Mouse (Mus musculus): ENCODE measurements around the gene Eefsec.

Gene Eefsec

DNA sequence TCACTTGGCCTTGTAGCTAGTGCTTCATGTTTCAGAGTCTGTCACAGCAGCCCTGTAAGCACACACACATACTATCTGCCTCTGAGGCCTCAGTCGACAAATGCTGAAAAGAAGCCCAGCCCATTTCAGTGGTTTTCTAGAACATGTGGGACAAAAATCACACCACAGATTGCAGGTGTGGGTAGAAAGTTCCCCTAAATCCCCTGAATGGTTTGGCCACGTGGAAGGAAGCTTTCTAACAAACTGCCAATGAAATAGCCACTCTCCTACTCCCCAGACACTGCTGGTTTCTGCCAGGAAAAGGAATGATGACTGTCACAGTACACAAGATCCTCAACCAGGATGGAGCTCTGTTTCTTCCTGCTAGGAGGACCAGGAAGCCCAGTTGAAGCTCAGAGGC lies 33.7 kb downstream of the Eefsec start:
- no peak for DNase-seq

- no peak for DNase-seq
Observed at GRCm38 (mm10) chr6:88409492-88409891, 36.8 kb downstream of the Eefsec start.

DNA sequence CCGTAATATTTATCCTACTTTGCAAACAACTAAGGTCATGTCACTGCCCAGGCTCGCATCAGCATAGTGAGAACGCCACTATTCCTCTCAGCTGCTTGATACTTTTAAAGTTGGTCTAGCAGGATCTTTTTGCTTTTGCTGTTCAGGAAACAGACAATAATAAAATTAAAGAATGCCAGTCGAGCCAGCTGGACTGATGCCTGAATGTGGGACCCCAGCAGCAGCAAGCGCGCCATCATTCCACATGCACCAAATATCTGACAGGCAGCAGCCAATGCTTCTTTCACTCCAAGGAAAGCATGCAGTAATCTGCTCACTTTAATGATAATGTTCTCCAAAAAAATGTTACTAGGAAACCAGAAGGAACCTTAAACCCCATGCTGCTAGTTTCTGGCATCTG lies 45.9 kb downstream of the Eefsec start:
- no peak for DNase-seq

GRCm38 (mm10) chr6:88397985-88398384 lies 48.4 kb downstream of the Eefsec start:
- DNase-seq: no peak

- no peak for DNase-seq
Observed at GRCm38 (mm10) chr6:88388946-88389345, 57.4 kb downstream of the Eefsec start.

DNA sequence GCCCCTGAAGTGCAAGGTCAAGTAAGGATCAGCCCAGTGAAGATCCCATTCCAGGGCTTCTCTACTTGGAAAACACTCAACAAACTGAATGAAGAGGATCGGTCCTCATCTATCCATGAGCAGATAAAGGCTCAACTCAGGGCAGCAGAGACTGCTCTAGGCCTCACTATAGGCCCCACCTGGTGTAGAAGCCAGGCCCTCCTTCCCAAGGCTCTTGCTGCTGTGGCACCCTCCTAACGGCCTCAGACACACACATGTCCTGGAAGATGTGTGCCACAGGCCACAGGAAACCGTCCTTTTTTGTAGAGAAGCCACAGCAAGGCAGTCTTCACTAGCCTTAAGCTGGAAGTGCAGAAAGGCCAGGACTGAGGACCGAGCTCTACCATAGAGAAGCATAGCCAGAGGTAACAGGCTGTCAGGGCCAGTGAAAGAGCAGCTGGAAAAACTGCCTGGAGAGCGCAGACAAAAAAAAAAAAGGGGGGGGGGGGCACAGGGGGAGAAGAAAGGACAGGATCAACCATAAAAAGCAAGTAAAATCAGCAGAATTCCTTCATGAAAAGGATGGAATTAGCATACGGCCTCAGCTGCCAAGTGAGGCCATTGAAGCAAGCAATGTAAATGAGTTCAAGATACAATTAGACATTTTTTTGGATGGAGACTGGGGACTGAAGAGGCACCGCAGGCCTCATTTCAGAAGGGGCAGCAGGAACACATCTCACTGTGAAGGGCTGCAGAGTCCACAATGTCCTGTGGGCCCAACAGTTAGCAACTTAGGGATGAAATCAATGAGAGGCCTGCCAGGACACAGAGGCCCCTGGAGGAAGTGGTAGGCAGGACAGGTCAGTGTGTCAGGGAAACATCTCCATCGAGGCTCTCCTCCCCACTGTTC lies 58.3 kb downstream of the Eefsec start:
- DNase-seq: no peak

- DNase-seq: no peak
Observed at GRCm38 (mm10) chr6:88384420-88385053, 61.8 kb downstream of the Eefsec start.

DNA sequence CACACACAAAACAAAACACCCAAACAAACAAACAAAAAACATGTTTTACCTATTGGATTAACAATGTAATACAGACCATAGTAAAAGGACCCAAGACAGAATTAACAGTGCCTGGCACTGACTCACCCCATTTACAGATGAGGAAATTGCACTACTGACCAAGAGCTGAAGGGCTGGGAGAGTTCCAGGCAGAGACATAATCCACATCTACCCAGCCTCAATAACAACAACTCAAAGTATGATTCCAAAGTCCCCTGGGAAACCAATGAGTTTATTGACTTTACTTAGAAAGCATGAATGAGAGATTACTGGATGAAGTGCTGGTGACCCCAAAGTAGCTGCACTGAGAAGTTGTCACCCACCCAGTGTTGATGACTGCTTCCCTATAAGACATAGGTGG lies 62.6 kb downstream of the Eefsec start:
- no peak for DNase-seq

GRCm38 (mm10) chr6:88379756-88380155 lies 66.6 kb downstream of the Eefsec start:
- DNase-seq: no peak

- DNase-seq: no peak
Observed at GRCm38 (mm10) chr6:88378829-88379228, 67.5 kb downstream of the Eefsec start.

GRCm38 (mm10) chr6:88374247-88374646 lies 72.1 kb downstream of the Eefsec start:
- DNase-seq: no peak

GRCm38 (mm10) chr6:88369851-88370635 lies 76.3 kb downstream of the Eefsec start:
- no peak for DNase-seq

DNA sequence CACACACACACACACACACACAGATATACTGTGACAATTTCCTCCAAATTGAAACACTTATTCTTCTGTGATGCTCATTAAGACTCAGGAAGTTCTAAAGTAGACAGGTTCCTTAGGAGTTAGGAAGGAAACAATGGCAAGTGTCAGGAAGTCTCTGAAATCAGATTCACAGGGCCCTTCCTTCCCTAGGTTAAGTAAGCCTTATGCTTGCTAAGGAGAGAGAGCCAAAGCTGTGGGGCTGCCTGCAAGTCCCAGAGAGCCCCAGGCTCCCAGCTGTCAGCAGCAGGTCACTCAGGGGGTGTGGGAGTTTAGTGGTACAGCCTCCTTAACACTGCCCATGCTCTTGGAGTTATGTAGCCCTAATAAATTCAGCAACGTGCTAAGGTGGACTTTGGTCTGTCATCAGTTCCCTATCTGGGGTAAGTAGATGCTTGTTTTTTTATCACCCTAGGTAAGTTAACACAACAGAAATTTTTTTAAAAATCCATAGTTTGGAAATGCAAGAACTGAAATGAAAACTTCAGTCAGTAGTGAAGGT lies 82.8 kb downstream of the Eefsec start:
- DNase-seq: no peak

DNA sequence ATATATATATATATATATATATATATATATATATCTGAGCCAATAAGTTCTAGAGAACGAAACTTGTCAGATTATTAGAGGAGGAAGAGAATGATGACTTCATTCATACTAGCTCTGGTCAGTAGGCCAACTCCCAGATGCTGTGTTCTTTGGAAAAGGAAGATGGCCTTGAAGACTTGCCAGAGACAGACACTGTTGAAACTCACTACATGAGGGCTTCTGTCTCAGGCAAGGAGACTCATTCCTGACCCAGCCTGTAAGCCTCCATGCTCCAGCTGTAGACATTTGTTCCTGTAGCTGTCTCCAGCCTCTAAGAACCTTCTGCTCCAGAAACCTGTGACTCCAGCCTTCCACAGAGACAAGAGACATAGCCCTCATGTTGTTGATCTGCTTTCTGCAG lies 85.2 kb downstream of the Eefsec start:
- no peak for DNase-seq

- DNase-seq: no peak
Observed at GRCm38 (mm10) chr6:88358210-88358609, 88.1 kb downstream of the Eefsec start.

DNA sequence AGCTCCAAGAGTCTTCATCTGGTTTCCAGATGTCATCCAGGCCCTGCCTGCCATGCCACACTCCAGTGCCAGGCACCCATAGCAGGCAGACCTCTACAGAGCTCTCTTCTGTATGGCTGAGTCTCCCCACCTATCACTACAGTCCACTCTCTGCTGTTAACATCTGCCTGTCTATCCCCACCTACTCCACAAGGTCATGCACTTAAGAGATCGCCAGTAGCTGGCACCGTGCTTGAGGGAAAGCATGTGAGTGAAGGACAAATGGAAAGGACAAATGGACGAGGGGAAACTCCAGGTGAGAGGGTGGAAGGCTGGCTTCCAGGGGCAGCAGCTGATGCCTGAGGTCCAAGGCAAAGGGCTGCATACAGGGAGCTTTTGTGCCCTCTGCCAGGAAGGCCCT lies 90.5 kb downstream of the Eefsec start:
- no peak for DNase-seq

- no peak for DNase-seq
Observed at GRCm38 (mm10) chr6:88352541-88352940, 93.8 kb downstream of the Eefsec start.

DNA sequence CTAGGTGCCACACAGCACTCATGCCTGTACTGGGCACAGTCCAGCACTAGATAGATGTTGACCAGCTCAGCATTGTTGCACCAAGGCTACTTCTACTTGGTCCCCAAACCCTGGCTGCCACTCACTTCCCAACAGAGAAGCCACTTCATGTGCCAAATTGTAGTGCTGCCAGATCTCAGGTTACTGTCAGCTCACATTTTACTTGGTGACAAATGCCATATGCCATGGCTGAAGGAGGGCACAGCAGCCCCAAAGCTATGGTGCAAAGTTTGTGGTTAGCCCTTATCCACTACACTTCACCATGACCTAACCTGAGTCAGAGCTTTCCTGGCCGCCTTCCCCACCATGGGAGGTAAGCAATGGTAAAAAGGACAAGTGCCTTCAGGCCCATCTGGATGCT lies 99.6 kb downstream of the Eefsec start:
- DNase-seq: peak; percentile 83

GRCm38 (mm10) chr6:88345311-88345710 lies 101.0 kb downstream of the Eefsec start:
- peak; percentile 70 for DNase-seq

DNA sequence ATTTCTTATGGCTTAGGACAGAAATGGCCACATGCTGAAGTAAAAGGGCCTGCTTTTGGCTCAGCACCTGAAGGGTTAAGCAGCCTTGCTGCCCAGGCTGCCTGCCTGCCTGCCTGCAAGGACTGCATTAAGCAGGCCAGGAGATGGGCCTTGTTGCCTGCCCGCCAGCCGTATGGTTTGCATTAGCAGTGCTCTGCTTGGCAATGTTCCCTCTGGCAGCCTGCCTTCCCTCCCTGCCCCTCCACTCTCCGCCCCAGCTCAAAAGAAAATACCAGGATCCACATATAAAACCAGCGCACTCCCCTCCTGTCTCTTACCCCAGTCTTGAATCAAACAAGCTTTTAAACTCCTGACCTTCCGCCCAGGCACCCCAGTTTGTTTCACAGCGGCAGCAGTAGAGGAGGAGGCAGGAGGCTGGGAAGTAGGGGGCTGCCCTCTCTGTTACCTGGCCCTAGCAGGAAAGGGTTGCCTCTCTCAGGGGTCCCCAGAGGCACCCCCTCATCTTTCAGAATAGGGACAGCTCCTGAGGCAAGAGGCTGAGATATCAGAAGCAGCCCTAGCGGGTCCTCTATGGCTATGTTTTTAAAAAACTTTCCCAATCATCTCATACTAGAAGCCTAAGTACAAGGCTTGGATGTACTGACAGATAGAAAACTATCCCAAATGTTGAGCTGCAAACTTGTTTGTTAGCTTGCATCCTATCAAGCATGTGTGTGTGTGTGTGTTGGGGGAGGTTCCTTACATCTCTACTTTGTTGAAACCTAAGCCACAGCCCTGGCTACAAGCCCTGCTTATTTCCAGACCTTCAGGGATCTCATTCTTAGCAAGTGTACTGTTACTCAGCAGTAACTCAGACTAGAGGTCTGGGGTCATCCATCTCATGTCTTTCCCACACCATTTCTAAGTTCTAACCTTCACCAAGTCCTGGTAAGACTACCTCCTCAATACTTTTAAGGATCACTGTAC lies 102.6 kb downstream of the Eefsec start:
- peak; percentile 78 for DNase-seq

GRCm38 (mm10) chr6:88342965-88343364 lies 103.4 kb downstream of the Eefsec start:
- DNase-seq: no peak

- DNase-seq: no peak
Observed at GRCm38 (mm10) chr6:88341182-88341581, 105.2 kb downstream of the Eefsec start.
